Mouse (Mus musculus): ENCODE measurements around the gene Cdc6. TPM values are rescaled to one million over a fixed set of nuclear protein-coding genes. Genes with fewer than 3 reads are reported as not detected.

The Cdc6 gene
- total RNA-seq (2012; rRNA removed) (83.4 and 104 TPM in 2 replicates), polyA plus RNA-seq (2012; ENCODE audit: insufficient read depth in 1 of 2, insufficient read length in 2 of 2, low read depth in 1 of 2, low replicate concordance in 2 of 2, missing spikeins in 1 of 2) (10 to 100 TPM; 56.9 to 69.4 TPM)

DNA sequence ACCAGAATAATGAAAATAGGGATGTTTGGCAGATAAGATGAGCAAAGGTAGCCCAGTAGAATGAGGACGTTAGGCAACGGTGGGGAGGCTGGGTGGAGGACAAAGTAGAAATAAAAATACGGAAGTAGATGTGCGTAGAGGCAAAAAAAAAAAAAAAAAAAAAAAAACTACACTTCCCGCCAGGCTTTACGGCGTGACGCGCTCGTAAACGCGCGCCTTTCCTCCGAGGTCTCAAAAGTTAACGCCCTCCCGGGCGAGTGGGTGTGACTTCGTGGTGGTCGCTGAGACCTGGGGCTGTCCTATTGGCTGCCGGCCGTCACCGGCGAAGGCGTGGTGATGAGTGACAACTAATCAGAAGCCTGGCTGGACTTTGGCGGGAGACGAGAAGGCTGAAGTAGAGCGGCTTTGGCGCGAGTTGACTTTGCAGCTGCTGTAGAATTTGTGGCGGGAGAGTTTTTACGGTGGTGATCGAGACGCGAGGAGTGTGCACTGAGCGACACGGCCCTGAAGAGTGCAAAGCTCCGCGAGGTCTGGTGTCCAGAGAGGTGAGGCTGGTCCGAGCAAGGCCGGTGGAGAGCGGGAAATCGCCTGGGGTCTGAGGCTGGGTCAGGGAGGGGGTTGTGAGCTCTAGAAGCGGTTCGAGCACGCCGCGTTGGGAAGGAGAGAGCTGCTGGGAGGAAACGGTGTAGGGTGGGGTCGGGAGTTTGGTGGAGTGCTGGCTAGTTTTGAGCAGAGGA is at the start of gene Cdc6:
Cdc6 (plus strand) TSS at position 365 of the 737 bp plus-strand sequence.
- H3K9me3 ChIP-seq (replicated peaks; ENCODE audit: insufficient read depth, low read length) = no peaks in the 10 kb centered on the region
- H3K36me3 ChIP-seq (ENCODE audit: control insufficient read depth in 1 of 2, insufficient read depth in 2 of 2, low read length in 2 of 2) = peaks cover 13 to 72% of the 10 kb centered on the region in 2 experiments
- peaks cover 35% of the 10 kb centered on the region for H3K79me2 ChIP-seq (ENCODE audit: control insufficient read depth, insufficient read depth, low read length, poor library complexity)
- H3K4me3 ChIP-seq (ENCODE audit: control insufficient read depth in 1 of 2, insufficient read depth in 1 of 2, low read depth in 2 of 2, low read length in 2 of 2) = peak within 1 kb of the TSS; percentile 62 to 83
- peak within 1 kb of the TSS; percentile 87 for H3K9ac ChIP-seq (ENCODE audit: control insufficient read depth, low read depth, low read length, poor library complexity, severe bottlenecking)
- peak within 1 kb of the TSS; percentile 91 for H3K27ac ChIP-seq (ENCODE audit: control insufficient read depth, low read depth, low read length)
- DNase-seq (ENCODE audit: low read depth, low spot score) = peak; percentile 100
- peaks cover 41 to 75% of the 10 kb centered on the region in 2 experiments for H3K4me1 ChIP-seq (ENCODE audit: control insufficient read depth in 1 of 2, insufficient read depth in 2 of 2, low read length in 2 of 2)
- H3K27me3 ChIP-seq (ENCODE audit: control insufficient read depth in 1 of 2, insufficient read depth in 2 of 2, low read length in 2 of 2) = no peaks in the 10 kb centered on the region
- TF ChIP-seq POLR2AphosphoS5 (IDR thresholded peaks at IDR 0.05; ENCODE audit: borderline replicate concordance, low read depth, low read length) (no peak), GATA1 (IDR thresholded peaks at IDR 0.05; ENCODE audit: low read depth, low read length) (peak; percentile 73; the same call in 1 of the 2 replicates), ZC3H11A (IDR thresholded peaks at IDR 0.05; ENCODE audit: low read depth, low read length) (no peak), ZNF384 (IDR thresholded peaks at IDR 0.05; ENCODE audit: low read depth, low read length) (peak; percentile 100), TCF12 (IDR thresholded peaks at IDR 0.05; ENCODE audit: low read depth, low read length) (peak; percentile 69; the same call in 1 of the 2 replicates), TAL1 (IDR thresholded peaks at IDR 0.05; ENCODE audit: low read length) (no peak), HCFC1 (IDR thresholded peaks at IDR 0.05; ENCODE audit: low read depth, low read length) (peak; percentile 100), CHD2 (IDR thresholded peaks at IDR 0.05; ENCODE audit: low read length) (no peak), SMC3 (IDR thresholded peaks at IDR 0.05; ENCODE audit: low read depth, low read length) (no peak), MAFK (IDR thresholded peaks at IDR 0.05; ENCODE audit: borderline replicate concordance, low read depth, low read length) (no peak), MAX (IDR thresholded peaks at IDR 0.05; ENCODE audit: low read length) (peak; percentile 89), ETS1 (IDR thresholded peaks at IDR 0.05; ENCODE audit: low read depth, low read length) (peak; percentile 71; the same call in 1 of the 2 replicates), RCOR1 (IDR thresholded peaks at IDR 0.05; ENCODE audit: low read depth, low read length) (no peak), E2F4 (IDR thresholded peaks at IDR 0.05; ENCODE audit: borderline replicate concordance, low read depth, low read length) (peak; percentile 99), RAD21 (IDR thresholded peaks at IDR 0.05; ENCODE audit: low read depth, low read length) (no peak), USF1 (IDR thresholded peaks at IDR 0.05; ENCODE audit: low read depth, low read length) (peak; percentile 62), UBTF (IDR thresholded peaks at IDR 0.05; ENCODE audit: borderline replicate concordance, insufficient read depth, low read depth, low read length) (no peak), TBP (IDR thresholded peaks at IDR 0.05; ENCODE audit: low read depth, low read length) (peak; percentile 97), MXI1 (IDR thresholded peaks at IDR 0.05; ENCODE audit: low read depth, low read length) (peak; percentile 91), MYB (IDR thresholded peaks at IDR 0.05; ENCODE audit: low read depth, low read length) (no peak), MAZ (IDR thresholded peaks at IDR 0.05; ENCODE audit: low read depth, low read length) (no peak), NRF1 (IDR thresholded peaks at IDR 0.05; ENCODE audit: insufficient read depth, low read depth, low read length, poor library complexity, severe bottlenecking) (no peak), EP300 (IDR thresholded peaks at IDR 0.05; ENCODE audit: low read depth in 1 of 2, low read length in 2 of 2) (peak in 1 of 2 experiments; percentile 75; a peak in 2 of 4 replicates), MYC (IDR thresholded peaks at IDR 0.05; ENCODE audit: low read depth, low read length) (peak; percentile 66), POLR2A (IDR thresholded peaks at IDR 0.05; ENCODE audit: control insufficient read depth in 1 of 2, insufficient read depth in 1 of 2, low read depth in 1 of 2, low read length in 2 of 2, poor library complexity in 1 of 2) (peak; percentile 39 to 98; a peak in 2 of 4 replicates), GABPA (IDR thresholded peaks at IDR 0.05; ENCODE audit: low read depth, low read length) (no peak), CHD1 (IDR thresholded peaks at IDR 0.05; ENCODE audit: low read depth, low read length) (no peak), ZMIZ1 (IDR thresholded peaks at IDR 0.05; ENCODE audit: low read depth, low read length) (peak; percentile 79), CTCF (IDR thresholded peaks at IDR 0.05 in 2 of 3, conservative IDR thresholded peaks at IDR 0.05 in 1 of 3; ENCODE audit: control insufficient read depth in 1 of 3, insufficient read depth in 1 of 3, low read depth in 2 of 3, low read length in 3 of 3, poor library complexity in 1 of 3, severe bottlenecking in 1 of 3) (no peak), MEF2A (IDR thresholded peaks at IDR 0.05; ENCODE audit: extremely low read depth, insufficient replicate concordance, low read depth, low read length, poor library complexity, severe bottlenecking) (no peak), SIN3A (IDR thresholded peaks at IDR 0.05; ENCODE audit: low read length) (peak; percentile 97), ZKSCAN1 (IDR thresholded peaks at IDR 0.05; ENCODE audit: low read depth, low read length) (no peak; the same call in 1 of the 2 replicates), NELFE (IDR thresholded peaks at IDR 0.05; ENCODE audit: low read depth, low read length) (peak; percentile 91), USF2 (IDR thresholded peaks at IDR 0.05; ENCODE audit: borderline replicate concordance in 1 of 2, insufficient read depth in 1 of 2, low read depth in 1 of 2, low read length in 2 of 2) (no peak), JUND (IDR thresholded peaks at IDR 0.05; ENCODE audit: low read depth, low read length) (no peak)

Measured in MEL (cell line).